Mouse (Mus musculus): ENCODE data around the gene Gmnn. TPM values are rescaled to one million over a fixed set of nuclear protein-coding genes. Genes with fewer than 3 reads are reported as not detected.

Gmnn gene
- total RNA-seq, 2 experiments from 2014 or later = 2.7 to 4.2 TPM

- DNase-seq (ENCODE audit: low spot score in 2 of 2) = no peak
Observed at GRCm38 (mm10) chr13:24712581-24713130, 49.1 kb downstream of the Gmnn start.

GRCm38 (mm10) chr13:24710968-24711367 lies 50.8 kb downstream of the Gmnn start:
- no peak for DNase-seq (ENCODE audit: low spot score in 2 of 2)

- DNase-seq (ENCODE audit: low spot score in 2 of 2) = no peak
Observed at GRCm38 (mm10) chr13:24709656-24710396, 51.9 kb downstream of the Gmnn start.

GRCm38 (mm10) chr13:24702128-24702527 lies 59.6 kb downstream of the Gmnn start:
- no peak for DNase-seq (ENCODE audit: low spot score in 2 of 2)

Other genes with a start within 250 kb of the Gmnn start
- 10 to 100 TPM; 60.1 to 61.7 TPM for gene Ripor2, start 179.7 kb downstream of the Gmnn start, total RNA-seq (2021)
- gene Armh2, start 20.7 kb downstream of the Gmnn start, total RNA-seq (2021) = not detected
- gene BC005537, start 39.7 kb upstream of the Gmnn start, total RNA-seq (2021) = 100 to 1,000 TPM; 150 to 154 TPM
- gene Acot13, start 69.6 kb upstream of the Gmnn start, total RNA-seq (2021) = 10 to 100 TPM; 89.4 to 91.9 TPM
- gene Tdp2, start 69.8 kb upstream of the Gmnn start, total RNA-seq (2021) = 10 to 100 TPM; 21.5 to 23.0 TPM
- 10 to 100 TPM; 29.7 to 30.5 TPM for gene D130043K22Rik, start 83.2 kb upstream of the Gmnn start, total RNA-seq (2021)
- 10 to 100 TPM; 59.0 to 60.6 TPM for gene Aldh5a1, start 175.7 kb upstream of the Gmnn start, total RNA-seq (2021)
- 10 to 100 TPM; 19.5 to 22.3 TPM for gene Gpld1, start 181.2 kb upstream of the Gmnn start, total RNA-seq (2021)

Measured in left cerebral cortex, adult 18-20 months (tissue).